Mouse (Mus musculus): ENCODE measurements at regions not wholly inside any gene's neighbourhood (a gene's known extent, or its start where the extent isn't known, plus 50 kb on each side); places are given as distances from the start of the nearest gene placed in this dataset.

DNA sequence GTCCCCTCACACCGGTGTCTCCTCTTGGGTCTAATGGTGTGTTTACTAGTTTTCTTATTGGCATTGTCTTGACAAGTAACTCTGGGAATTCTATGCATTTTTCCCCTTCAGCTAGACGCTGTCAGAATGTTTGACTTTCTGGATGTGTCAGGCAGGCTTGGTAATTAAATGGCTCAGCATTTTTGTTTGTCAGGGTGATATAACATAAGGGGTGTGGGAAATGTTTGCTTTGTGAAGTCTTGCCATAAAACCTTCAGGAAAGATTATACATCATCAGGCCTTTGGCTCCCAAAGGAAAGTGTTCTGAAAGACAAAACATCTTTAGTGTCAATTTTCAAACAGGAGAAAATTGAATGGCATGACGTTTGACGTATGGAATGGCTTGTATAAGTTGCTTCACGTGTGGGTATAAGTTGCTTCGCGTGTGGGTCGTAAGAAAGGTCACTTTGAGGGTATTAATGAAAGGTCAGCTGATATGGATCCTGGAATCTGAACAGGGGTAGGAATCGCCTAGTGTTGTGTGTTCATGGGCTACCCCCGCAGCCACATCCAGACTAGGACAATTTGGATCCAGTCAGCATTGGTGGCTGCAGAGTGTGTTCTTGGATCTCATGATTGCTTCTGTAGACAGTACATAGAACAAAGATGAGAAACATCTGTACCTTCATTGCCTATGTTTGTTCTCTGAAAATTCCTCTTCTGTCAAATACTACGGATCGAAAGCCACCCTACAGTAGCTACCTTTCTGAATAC is 349.6 kb downstream of the Tmem232 start:
- TF ChIP-seq POLR2A (IDR thresholded peaks at IDR 0.05; ENCODE audit: extremely low read depth, insufficient read depth, low read length) (no peak), CTCF (IDR thresholded peaks at IDR 0.05; ENCODE audit: low read depth, low read length) (no peak)
